Mouse (Mus musculus): Measurements from ENCODE around the gene Rgs7. TPM values are rescaled to one million over a fixed set of nuclear protein-coding genes. Genes with fewer than 3 reads are reported as not detected.

Rgs7 gene
- polyA plus RNA-seq, 1 experiment from 2014 or later, result 0.17 TPM

DNA sequence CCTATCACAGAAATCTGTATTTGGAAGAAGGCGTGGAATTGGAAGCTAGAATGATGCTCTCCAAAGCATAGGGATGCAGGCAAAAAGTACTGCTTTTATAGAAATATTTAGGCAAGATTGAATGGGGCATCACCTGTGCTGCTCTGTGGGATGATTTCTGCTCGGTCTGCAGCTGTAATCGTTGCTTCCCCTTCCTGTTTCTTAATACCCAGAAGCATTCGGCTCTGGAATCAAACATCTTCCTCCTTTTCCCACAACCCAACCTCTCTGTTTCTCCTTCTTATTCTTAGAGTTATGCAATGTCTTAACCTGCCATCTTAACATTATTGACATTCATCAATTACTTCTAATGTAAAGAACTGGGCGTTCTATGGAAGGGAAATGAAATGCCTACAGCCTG, 19.2 kb downstream of the Rgs7 start:
- 46% methylated on average over 5 of the region's 5 CpGs for WGBS (ENCODE audit: insufficient replicate concordance)

DNA sequence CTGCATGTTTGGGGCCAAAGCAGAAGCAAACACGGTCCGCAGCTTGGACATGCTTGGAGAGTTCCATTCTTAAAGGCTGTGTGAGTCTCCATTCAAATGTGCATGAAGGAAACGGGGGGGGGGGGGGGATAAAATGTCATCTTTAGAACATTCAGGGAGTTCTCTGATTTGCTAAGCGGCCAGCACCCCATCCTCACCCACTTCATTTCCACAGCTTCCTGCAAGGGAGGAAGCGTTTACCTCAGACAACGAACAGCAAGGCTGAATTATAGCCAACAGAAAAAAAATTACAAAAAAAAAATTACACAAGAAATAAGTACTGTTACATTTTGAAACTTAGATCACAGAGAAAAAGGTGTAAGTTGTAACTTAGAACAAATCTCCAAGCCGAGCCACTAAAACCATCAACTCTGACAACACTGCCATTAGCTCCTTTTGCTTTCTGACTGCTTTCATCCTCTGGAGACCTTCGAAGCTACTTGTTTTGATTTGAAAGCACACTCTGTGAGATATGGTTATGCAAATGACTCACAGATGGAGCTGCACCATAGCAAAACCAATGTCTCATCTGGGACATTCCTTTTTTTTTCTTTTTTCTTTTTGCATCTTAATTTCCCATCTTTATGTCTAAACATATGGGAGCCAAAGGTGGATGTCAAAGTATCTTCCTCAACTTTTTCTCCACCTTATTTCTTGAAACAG, 23.1 kb downstream of the Rgs7 start:
- WGBS (ENCODE audit: insufficient replicate concordance), result 36% methylated on average over 8 of the region's 8 CpGs
- no peaks in the 10 kb centered on the region for H3K36me3 ChIP-seq
- no peak for ATAC-seq
- no peaks in the 10 kb centered on the region for H3K4me1 ChIP-seq
- H3K9ac ChIP-seq, result no peak overlapping the region
- no peak overlapping the region for H3K27ac ChIP-seq
- no peak overlapping the region for H3K4me2 ChIP-seq
- H3K4me3 ChIP-seq, result no peak overlapping the region
- no peaks in the 10 kb centered on the region for H3K27me3 ChIP-seq (replicated peaks)
- H3K9me3 ChIP-seq (replicated peaks), result no peaks in the 10 kb centered on the region

More for the DNA sequence above, 19.2 kb downstream of the Rgs7 start:
- Histone ChIP-seq H3K27me3 (replicated peaks) (no peaks in the 10 kb centered on the region), H3K4me3 (no peak overlapping the region), H3K9ac (no peak overlapping the region), H3K4me2 (no peak overlapping the region), H3K27ac (no peak overlapping the region), H3K9me3 (replicated peaks) (no peaks in the 10 kb centered on the region), H3K4me1 (no peaks in the 10 kb centered on the region), H3K36me3 (no peaks in the 10 kb centered on the region)
- no peak for ATAC-seq

DNA sequence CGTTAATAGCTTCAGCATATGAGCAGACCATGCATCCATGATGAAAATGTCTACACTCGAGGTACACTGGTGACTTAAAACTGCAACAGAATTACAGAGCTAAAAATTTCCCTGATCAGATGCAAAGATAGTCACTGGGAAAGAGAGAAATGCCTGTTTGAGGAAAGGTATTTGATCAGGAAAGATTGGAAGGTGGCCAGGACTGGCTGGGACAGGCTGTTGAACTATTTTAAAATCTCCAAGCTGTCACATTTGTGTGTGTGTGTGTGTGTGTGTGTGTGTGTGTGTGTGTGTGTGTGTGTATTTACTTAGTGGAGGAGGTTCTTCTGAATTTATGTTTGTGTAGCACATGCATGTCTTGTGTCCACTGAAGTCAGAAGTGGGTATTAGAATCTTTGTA, 27.7 kb downstream of the Rgs7 start:
- Histone ChIP-seq H3K4me3 (no peak overlapping the region), H3K27me3 (replicated peaks) (no peaks in the 10 kb centered on the region), H3K4me1 (no peaks in the 10 kb centered on the region), H3K4me2 (no peak overlapping the region), H3K36me3 (no peaks in the 10 kb centered on the region), H3K9me3 (replicated peaks) (no peaks in the 10 kb centered on the region), H3K9ac (no peak overlapping the region), H3K27ac (no peak overlapping the region)
- ATAC-seq, result no peak
- WGBS (ENCODE audit: insufficient replicate concordance), result 54% methylated on average over 2 of the region's 2 CpGs

- no peaks in the 10 kb centered on the region for H3K9me3 ChIP-seq (replicated peaks)
- no peak overlapping the region for H3K9ac ChIP-seq
- H3K27ac ChIP-seq, result no peak overlapping the region
- no peaks in the 10 kb centered on the region for H3K27me3 ChIP-seq (replicated peaks)
- 65% methylated on average over 2 of the region's 2 CpGs for WGBS (ENCODE audit: insufficient replicate concordance)
- H3K4me1 ChIP-seq, result no peaks in the 10 kb centered on the region
- H3K4me2 ChIP-seq, result no peak overlapping the region
- H3K4me3 ChIP-seq, result no peak overlapping the region
- H3K36me3 ChIP-seq, result no peaks in the 10 kb centered on the region
- ATAC-seq, result no peak
Measured at GRCm38 (mm10) chr1:175462351-175462750, 29.9 kb downstream of the Rgs7 start.

GRCm38 (mm10) chr1:175454041-175454636, 38.2 kb downstream of the Rgs7 start:
- Histone ChIP-seq H3K27me3 (replicated peaks) (no peaks in the 10 kb centered on the region), H3K27ac (no peak overlapping the region), H3K9me3 (replicated peaks) (no peaks in the 10 kb centered on the region), H3K4me2 (no peak overlapping the region), H3K4me1 (no peaks in the 10 kb centered on the region), H3K4me3 (no peak overlapping the region), H3K9ac (no peak overlapping the region), H3K36me3 (no peaks in the 10 kb centered on the region)
- WGBS (ENCODE audit: insufficient replicate concordance), result 69% methylated on average over 6 of the region's 6 CpGs
- ATAC-seq, result no peak

DNA sequence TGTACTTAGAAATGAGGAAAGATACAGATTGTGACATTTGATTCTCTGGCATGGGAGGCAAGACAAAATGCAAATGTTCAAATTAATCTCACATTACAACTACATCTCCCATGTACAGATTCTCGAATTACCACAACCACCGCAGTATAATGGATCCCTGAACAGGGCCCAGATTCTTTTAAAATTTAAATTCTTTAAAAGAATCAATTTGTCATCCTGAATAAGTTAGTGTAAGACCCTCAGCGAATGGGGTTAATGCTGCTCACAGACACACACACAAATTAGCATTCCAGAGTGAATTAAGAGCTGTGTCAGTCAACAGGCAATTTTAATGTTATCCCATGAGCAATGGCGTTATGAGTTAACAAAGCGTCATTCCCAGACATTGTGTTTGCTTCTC, 44.3 kb downstream of the Rgs7 start:
- no peaks in the 10 kb centered on the region for H3K36me3 ChIP-seq
- H3K27ac ChIP-seq, result no peak overlapping the region
- no peaks in the 10 kb centered on the region for H3K4me1 ChIP-seq
- no peaks in the 10 kb centered on the region for H3K27me3 ChIP-seq (replicated peaks)
- no peak for ATAC-seq
- H3K4me3 ChIP-seq, result no peak overlapping the region
- H3K9me3 ChIP-seq (replicated peaks), result no peaks in the 10 kb centered on the region
- H3K4me2 ChIP-seq, result no peak overlapping the region
- WGBS (ENCODE audit: insufficient replicate concordance), result 64% methylated on average over 5 of the region's 5 CpGs
- H3K9ac ChIP-seq, result no peak overlapping the region

DNA sequence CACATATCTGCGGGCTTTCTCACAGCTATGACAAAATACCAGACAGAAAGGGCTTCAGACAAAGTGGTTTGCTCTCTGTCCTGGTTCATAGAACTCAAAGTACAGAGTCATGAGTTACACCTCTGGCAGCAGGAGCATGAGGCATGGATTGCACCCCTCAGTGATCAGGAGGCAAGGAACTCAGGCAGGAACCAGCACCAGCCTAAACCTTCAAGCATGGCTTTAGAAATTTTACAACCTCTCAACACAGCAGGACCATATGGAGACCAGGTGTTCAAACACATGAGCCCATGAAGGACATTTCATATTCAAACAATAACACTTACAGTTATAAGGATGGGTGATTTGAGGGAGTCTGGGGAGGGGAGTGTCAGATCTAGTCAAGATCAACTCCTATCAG, 49.4 kb downstream of the Rgs7 start:
- Histone ChIP-seq H3K27ac (no peak overlapping the region), H3K4me1 (no peaks in the 10 kb centered on the region), H3K9ac (no peak overlapping the region), H3K9me3 (replicated peaks) (no peaks in the 10 kb centered on the region), H3K36me3 (no peaks in the 10 kb centered on the region), H3K27me3 (replicated peaks) (no peaks in the 10 kb centered on the region), H3K4me2 (no peak overlapping the region), H3K4me3 (no peak overlapping the region)
- ATAC-seq, result no peak
- 82% methylated on average over 1 of the region's 1 CpGs for WGBS (ENCODE audit: insufficient replicate concordance)

GRCm38 (mm10) chr1:175442025-175442424, 50.3 kb downstream of the Rgs7 start:
- H3K9me3 ChIP-seq (replicated peaks), result no peaks in the 10 kb centered on the region
- H3K27ac ChIP-seq, result no peak overlapping the region
- no peak overlapping the region for H3K4me3 ChIP-seq
- WGBS (ENCODE audit: insufficient replicate concordance), result 70% methylated on average over 6 of the region's 6 CpGs
- H3K9ac ChIP-seq, result no peak overlapping the region
- no peak for ATAC-seq
- H3K27me3 ChIP-seq (replicated peaks), result no peaks in the 10 kb centered on the region
- H3K4me1 ChIP-seq, result no peaks in the 10 kb centered on the region
- no peaks in the 10 kb centered on the region for H3K36me3 ChIP-seq
- H3K4me2 ChIP-seq, result no peak overlapping the region

- Histone ChIP-seq H3K4me2 (no peak overlapping the region), H3K4me3 (no peak overlapping the region), H3K27ac (no peak overlapping the region), H3K9me3 (replicated peaks) (no peaks in the 10 kb centered on the region), H3K36me3 (no peaks in the 10 kb centered on the region), H3K4me1 (no peaks in the 10 kb centered on the region), H3K27me3 (replicated peaks) (no peaks in the 10 kb centered on the region), H3K9ac (no peak overlapping the region)
- WGBS (ENCODE audit: insufficient replicate concordance), result 72% methylated on average over 14 of the region's 14 CpGs
- ATAC-seq, result no peak
Measured at GRCm38 (mm10) chr1:175433622-175434204, 58.6 kb downstream of the Rgs7 start.

GRCm38 (mm10) chr1:175433128-175433527, 59.2 kb downstream of the Rgs7 start:
- H3K27me3 ChIP-seq (replicated peaks), result no peaks in the 10 kb centered on the region
- H3K9me3 ChIP-seq (replicated peaks), result no peaks in the 10 kb centered on the region
- no peaks in the 10 kb centered on the region for H3K4me1 ChIP-seq
- no peak for ATAC-seq
- H3K9ac ChIP-seq, result no peak overlapping the region
- no peak overlapping the region for H3K4me2 ChIP-seq
- H3K4me3 ChIP-seq, result no peak overlapping the region
- H3K27ac ChIP-seq, result no peak overlapping the region
- WGBS (ENCODE audit: insufficient replicate concordance), result 69% methylated on average over 6 of the region's 6 CpGs
- H3K36me3 ChIP-seq, result no peaks in the 10 kb centered on the region

DNA sequence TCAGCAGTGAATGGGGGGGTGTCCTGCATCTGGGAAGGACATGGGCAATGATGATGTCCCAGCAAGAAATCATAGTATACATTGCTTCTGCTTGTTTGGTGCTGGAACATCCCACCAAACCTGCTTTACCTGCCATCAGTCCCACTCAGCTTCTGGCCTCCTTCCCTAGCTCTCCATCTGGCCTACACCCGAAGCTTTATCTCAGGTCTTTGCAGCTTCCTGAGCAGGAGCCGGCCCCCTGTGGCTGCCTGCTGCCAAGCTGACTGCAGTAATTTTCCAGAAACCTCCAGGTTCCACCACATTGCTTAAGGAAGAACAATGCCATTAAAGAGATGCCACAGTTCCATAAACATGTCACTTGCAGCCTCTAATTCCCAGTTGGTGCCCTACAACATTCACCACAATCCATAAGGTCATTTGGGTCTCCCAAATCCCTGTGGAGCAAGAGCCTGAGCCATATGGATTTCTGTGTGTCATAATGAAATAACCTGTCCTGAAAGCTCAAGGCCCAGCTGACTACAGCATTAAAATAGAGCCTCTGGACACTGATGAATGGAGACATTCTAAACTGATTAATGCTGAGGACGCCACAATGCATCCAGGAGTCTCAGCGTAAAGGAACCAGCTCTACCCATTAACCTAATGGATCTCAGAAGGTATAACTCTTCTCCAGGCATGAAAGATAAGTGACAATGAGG, 60.8 kb downstream of the Rgs7 start:
- WGBS (ENCODE audit: insufficient replicate concordance), result 54% methylated on average over 4 of the region's 4 CpGs
- H3K4me3 ChIP-seq, result no peak overlapping the region
- no peak overlapping the region for H3K27ac ChIP-seq
- H3K36me3 ChIP-seq, result no peaks in the 10 kb centered on the region
- H3K27me3 ChIP-seq (replicated peaks), result no peaks in the 10 kb centered on the region
- H3K9me3 ChIP-seq (replicated peaks), result no peaks in the 10 kb centered on the region
- no peak for ATAC-seq
- no peaks in the 10 kb centered on the region for H3K4me1 ChIP-seq
- no peak overlapping the region for H3K9ac ChIP-seq
- no peak overlapping the region for H3K4me2 ChIP-seq

GRCm38 (mm10) chr1:175427112-175427511, 65.2 kb downstream of the Rgs7 start:
- H3K4me3 ChIP-seq, result no peak overlapping the region
- ATAC-seq, result no peak
- H3K27ac ChIP-seq, result no peak overlapping the region
- H3K27me3 ChIP-seq (replicated peaks), result no peaks in the 10 kb centered on the region
- H3K4me2 ChIP-seq, result no peak overlapping the region
- H3K9me3 ChIP-seq (replicated peaks), result no peaks in the 10 kb centered on the region
- no peaks in the 10 kb centered on the region for H3K4me1 ChIP-seq
- no peaks in the 10 kb centered on the region for H3K36me3 ChIP-seq
- 58% methylated on average over 2 of the region's 2 CpGs for WGBS (ENCODE audit: insufficient replicate concordance)
- no peak overlapping the region for H3K9ac ChIP-seq

Data from liver, embryonic 12.5 days (tissue).